In genomic region chr13:5713195-5713863, GRCm38 (mm10) we compare ENCODE assay signal across 9 mouse cellular contexts.
DNase-seq lines count a peak whose midpoint lies in the region; ATAC-seq lines count a peak whose summit lies in the region.
"Had no signal": no experiment of that assay in that cellular context is flagged by ENCODE, and none has a peak within 500 bp of the region (broad histone marks: within the 10 kb centered on the region; RNA-seq: fewer than 3 reads in every experiment).

No protein-coding gene starts in this region.

- H3K27me3 ChIP-seq in intestine, embryonic 15.5 days (replicated peaks), result no peaks in the 10 kb centered on the region
- no peaks in the 10 kb centered on the region for H3K27me3 ChIP-seq in intestine, embryonic 16.5 days (replicated peaks; ENCODE audit: control insufficient read depth, insufficient read depth, low read length)
- H3K27me3 ChIP-seq: midbrain, embryonic 12.5 days had no signal

- ATAC-seq in intestine, embryonic 15.5 days, result 0 out of 2 replicates have a peak, but pooled peaks have one; percentile 23
- ATAC-seq in intestine, embryonic 16.5 days, result no peak

- DNase-seq in adrenal gland, adult 2 months, result peak; percentile 15
- no peak for DNase-seq in adrenal gland, postnatal 25 days
- DNase-seq in kidney, postnatal 10 days, result peak; percentile 24
- DNase-seq in lung, postnatal 4 days, result peak; percentile 39 to 50
- DNase-seq in left cerebral cortex, postnatal 25 days (ENCODE audit: low spot score in 2 of 2), result no peak
- DNase-seq in right cerebral cortex, postnatal 10 days (ENCODE audit: low spot score in 2 of 2), result no peak

- WGBS in intestine, embryonic 15.5 days, result 34% methylated on average over 6 of the region's 6 CpGs
- 42% methylated on average over 6 of the region's 6 CpGs for WGBS in intestine, embryonic 16.5 days

- H3K36me3 ChIP-seq in intestine, embryonic 15.5 days, result no peaks in the 10 kb centered on the region
- no peaks in the 10 kb centered on the region for H3K36me3 ChIP-seq in intestine, embryonic 16.5 days (ENCODE audit: control insufficient read depth, insufficient read depth, low read length)
- H3K36me3 ChIP-seq: midbrain, embryonic 12.5 days had no signal

- H3K9me3 ChIP-seq in intestine, embryonic 15.5 days, result no peaks in the 10 kb centered on the region
- no peaks in the 10 kb centered on the region for H3K9me3 ChIP-seq in intestine, embryonic 16.5 days (ENCODE audit: control insufficient read depth, low read length)
- H3K9me3 ChIP-seq: midbrain, embryonic 12.5 days had no signal

- H3K9ac ChIP-seq in intestine, embryonic 15.5 days, result no peak overlapping the region
- no peak overlapping the region for H3K9ac ChIP-seq in intestine, embryonic 16.5 days (ENCODE audit: low read depth, low read length)
- H3K9ac ChIP-seq: midbrain, embryonic 12.5 days had no signal

- no peak overlapping the region for H3K4me3 ChIP-seq in intestine, embryonic 15.5 days (replicated peaks)
- H3K4me3 ChIP-seq in intestine, embryonic 16.5 days (ENCODE audit: low read length), result no peak overlapping the region
- H3K4me3 ChIP-seq: midbrain, embryonic 12.5 days had no signal

- no peak overlapping the region for H3K27ac ChIP-seq in intestine, embryonic 15.5 days
- no peak overlapping the region for H3K27ac ChIP-seq in intestine, embryonic 16.5 days (ENCODE audit: low read length)
- H3K27ac ChIP-seq: midbrain, embryonic 12.5 days had no signal

- intact Hi-C loops in left cerebral cortex, postnatal 25 days (cut with DNase I), result loop anchor here (10.0 kb wide), 1 partner anchor 761 kb away; no protein-coding TSS in a partner anchor

- H3K4me2 ChIP-seq in intestine, embryonic 15.5 days (replicated peaks), result no peak overlapping the region
- H3K4me2 ChIP-seq in intestine, embryonic 16.5 days (ENCODE audit: low read depth, low read length), result no peak overlapping the region
- H3K4me2 ChIP-seq: midbrain, embryonic 12.5 days had no signal

- H3K4me1 ChIP-seq in intestine, embryonic 15.5 days (replicated peaks), result peaks cover 5% of the 10 kb centered on the region; the same call in 1 of the 2 replicates
- peaks cover 6% of the 10 kb centered on the region; the same call in 1 of the 2 replicates for H3K4me1 ChIP-seq in intestine, embryonic 16.5 days (ENCODE audit: control insufficient read depth, insufficient read depth, low read length)
- H3K4me1 ChIP-seq: midbrain, embryonic 12.5 days had no signal

Comparison
In these comparisons a context has a peak if more than half of its experiments do, and no peak if none do; other contexts are left out.
1. DNase-seq: peak in adrenal gland, adult 2 months (single experiment), kidney, postnatal 10 days (single experiment) and lung, postnatal 4 days (2 of 2); none in adrenal gland, postnatal 25 days (single experiment), left cerebral cortex, postnatal 25 days (0 of 2) and right cerebral cortex, postnatal 10 days (0 of 2).